Mouse (Mus musculus) MEL (cell line): ENCODE data around the gene Gnat1. TPM values are rescaled to one million over a fixed set of nuclear protein-coding genes. Genes with fewer than 3 reads are reported as not detected.

Source experiments
- DNase-seq: peaks from one replicate; pipeline ENCODE4 v3.0.0; 2011; ENCODE audit warnings: low read depth, low spot score
- H3K27ac ChIP-seq: 2 replicates; pipeline ENCODE4 v1.5.1; 2012; ENCODE audit warnings: low read depth, mild to moderate bottlenecking, control low read depth, low read length, moderate library complexity; ENCODE audit not compliant: control insufficient read depth
- H3K27me3 ChIP-seq, 2 experiments: fragments of 150-350 bp in 1 of 2; sonication (generic) in 1 of 2; 2 replicates each; pipeline ENCODE4 v1.6.1; 2012; ENCODE audit warnings: low read length in 2 of 2, mild to moderate bottlenecking in 2 of 2, improper control_type of control experiment in 1 of 2, moderate library complexity in 1 of 2; ENCODE audit not compliant: insufficient read depth in 2 of 2, control insufficient read depth in 1 of 2
- H3K36me3 ChIP-seq, 2 experiments: 2 replicates each; pipeline ENCODE4 v1.6.1; 2012 to 2014; ENCODE audit warnings: low read length in 2 of 2, improper control_type of control experiment in 1 of 2, inconsistent platforms in 1 of 2, mild to moderate bottlenecking in 1 of 2; ENCODE audit not compliant: insufficient read depth in 2 of 2, control insufficient read depth in 1 of 2
- H3K4me1 ChIP-seq, 2 experiments: fragments of 150-350 bp in 1 of 2; sonication (generic) in 1 of 2; 2 replicates each; pipeline ENCODE4 v1.6.1; 2012; ENCODE audit warnings: low read length in 2 of 2, improper control_type of control experiment in 1 of 2, mild to moderate bottlenecking in 1 of 2; ENCODE audit not compliant: insufficient read depth in 2 of 2, control insufficient read depth in 1 of 2
- H3K4me3 ChIP-seq, 2 experiments: fragments of 150-350 bp in 1 of 2; sonication (generic) in 1 of 2; 2 replicates each; pipeline ENCODE4 v1.5.1; 2012; ENCODE audit warnings: low read depth in 2 of 2, low read length in 2 of 2, mild to moderate bottlenecking in 2 of 2, moderate library complexity in 2 of 2, control low read depth in 1 of 2, improper control_type of control experiment in 1 of 2; ENCODE audit not compliant: control insufficient read depth in 1 of 2, insufficient read depth in 1 of 2
- H3K79me2 ChIP-seq: 2 replicates; pipeline ENCODE4 v1.6.1; 2012; ENCODE audit warnings: mild to moderate bottlenecking, low read length, moderate library complexity; ENCODE audit not compliant: control insufficient read depth, poor library complexity, insufficient read depth
- H3K9ac ChIP-seq: 2 replicates; pipeline ENCODE4 v1.6.1; 2012; ENCODE audit warnings: low read depth, mild to moderate bottlenecking, control low read depth, low read length, moderate library complexity; ENCODE audit not compliant: control insufficient read depth, poor library complexity, severe bottlenecking
- H3K9me3 ChIP-seq: fragments of 150-350 bp; sonication (generic); replicated peaks from 2 replicates; pipeline ENCODE4 v1.6.1; 2012; ENCODE audit warnings: mild to moderate bottlenecking, low read length, improper control_type of control experiment, moderate library complexity; ENCODE audit not compliant: insufficient read depth
- CHD1 ChIP-seq: IDR thresholded peaks from 2 replicates; pipeline ENCODE4 v1.6.1; 2012; ENCODE audit warnings: low read depth, mild to moderate bottlenecking, inconsistent platforms, low read length, improper control_type of control experiment
- CHD2 ChIP-seq: IDR thresholded peaks from 2 replicates; pipeline ENCODE4 v1.6.1; 2011; ENCODE audit warnings: low read length, improper control_type of control experiment
- CTCF ChIP-seq, 3 experiments: IDR thresholded peaks in 2 of 3; conservative IDR thresholded peaks in 1 of 3; 2 replicates each; pipeline ENCODE4 v1.5.1; 2011 to 2012; ENCODE audit warnings: low read length in 3 of 3, low read depth in 2 of 3, mild to moderate bottlenecking in 2 of 3, improper control_type of control experiment in 1 of 3, inconsistent platforms in 1 of 3, mixed read lengths in 1 of 3, moderate library complexity in 1 of 3; ENCODE audit not compliant: control insufficient read depth in 1 of 3, insufficient read depth in 1 of 3, poor library complexity in 1 of 3, severe bottlenecking in 1 of 3
- E2F4 ChIP-seq: IDR thresholded peaks from 2 replicates; pipeline ENCODE4 v1.6.1; 2011; ENCODE audit warnings: low read depth, low read length, improper control_type of control experiment, borderline replicate concordance
- ELF1 ChIP-seq: IDR thresholded peaks from 2 replicates; pipeline ENCODE4 v1.6.1; 2014; ENCODE audit warnings: low read depth, mild to moderate bottlenecking, inconsistent platforms, low read length, improper control_type of control experiment, moderate library complexity
- GATA1 ChIP-seq: IDR thresholded peaks from 2 replicates; pipeline ENCODE4 v1.6.1; 2011; ENCODE audit warnings: low read depth, low read length, improper control_type of control experiment
- KAT2A ChIP-seq: conservative IDR thresholded peaks from 2 replicates; pipeline ENCODE4 v1.6.1; 2012; ENCODE audit warnings: low read depth, low read length, improper control_type of control experiment, inconsistent platforms
- MAFK ChIP-seq: IDR thresholded peaks from 2 replicates; pipeline ENCODE4 v1.6.1; 2011; ENCODE audit warnings: low read depth, mild to moderate bottlenecking, low read length, improper control_type of control experiment, borderline replicate concordance
- MAZ ChIP-seq: IDR thresholded peaks from 2 replicates; pipeline ENCODE4 v1.6.1; 2012; ENCODE audit warnings: low read depth, mild to moderate bottlenecking, inconsistent platforms, low read length, improper control_type of control experiment
- MEF2A ChIP-seq: IDR thresholded peaks from 2 replicates; pipeline ENCODE4 v1.6.1; 2014; ENCODE audit warnings: low read depth, mild to moderate bottlenecking, inconsistent platforms, low read length, improper control_type of control experiment; ENCODE audit not compliant: poor library complexity, insufficient replicate concordance, severe bottlenecking; ENCODE audit errors: extremely low read depth
- MYB ChIP-seq: IDR thresholded peaks from 2 replicates; pipeline ENCODE4 v1.6.1; 2011; ENCODE audit warnings: mild to moderate bottlenecking, low read depth, low read length, improper control_type of control experiment
- MYC ChIP-seq: IDR thresholded peaks from 2 replicates; pipeline ENCODE4 v1.6.1; 2011; ENCODE audit warnings: low read depth, mild to moderate bottlenecking, low read length, improper control_type of control experiment, moderate library complexity
- NELFE ChIP-seq: IDR thresholded peaks from 2 replicates; pipeline ENCODE4 v1.6.1; 2011; ENCODE audit warnings: low read depth, low read length, improper control_type of control experiment
- NRF1 ChIP-seq: IDR thresholded peaks from 2 replicates; pipeline ENCODE4 v1.6.1; 2014; ENCODE audit warnings: low read depth, mild to moderate bottlenecking, inconsistent platforms, low read length, improper control_type of control experiment, moderate library complexity; ENCODE audit not compliant: poor library complexity, insufficient read depth, severe bottlenecking
- POLR2AphosphoS5 ChIP-seq: IDR thresholded peaks from 2 replicates; pipeline ENCODE4 v1.6.1; 2012; ENCODE audit warnings: low read depth, borderline replicate concordance, mild to moderate bottlenecking, inconsistent platforms, low read length, moderate library complexity, mixed read lengths
- RAD21 ChIP-seq: IDR thresholded peaks from 2 replicates; pipeline ENCODE4 v1.6.1; 2011; ENCODE audit warnings: mild to moderate bottlenecking, low read depth, low read length, improper control_type of control experiment
- RCOR1 ChIP-seq: IDR thresholded peaks from 2 replicates; pipeline ENCODE4 v1.6.1; 2012; ENCODE audit warnings: low read depth, mild to moderate bottlenecking, inconsistent platforms, low read length, improper control_type of control experiment
- SIN3A ChIP-seq: IDR thresholded peaks from 2 replicates; pipeline ENCODE4 v1.6.1; 2012; ENCODE audit warnings: low read length, improper control_type of control experiment, inconsistent platforms
- TAL1 ChIP-seq: IDR thresholded peaks from 2 replicates; pipeline ENCODE4 v1.6.1; 2012; ENCODE audit warnings: mild to moderate bottlenecking, inconsistent platforms, low read length, moderate library complexity, mixed read lengths
- USF2 ChIP-seq, 2 experiments: IDR thresholded peaks; 2 replicates each; pipeline ENCODE4 v1.6.1; 2011 to 2012; ENCODE audit warnings: improper control_type of control experiment in 2 of 2, low read length in 2 of 2, borderline replicate concordance in 1 of 2, inconsistent platforms in 1 of 2, low read depth in 1 of 2, mild to moderate bottlenecking in 1 of 2; ENCODE audit not compliant: insufficient read depth in 1 of 2
- ZKSCAN1 ChIP-seq: IDR thresholded peaks from 2 replicates; pipeline ENCODE4 v1.6.1; 2012; ENCODE audit warnings: low read depth, mild to moderate bottlenecking, inconsistent platforms, low read length, improper control_type of control experiment, moderate library complexity
- ZMIZ1 ChIP-seq: IDR thresholded peaks from 2 replicates; pipeline ENCODE4 v1.6.1; 2012; ENCODE audit warnings: low read depth, mild to moderate bottlenecking, inconsistent platforms, low read length, improper control_type of control experiment, moderate library complexity
- ZNF384 ChIP-seq: IDR thresholded peaks from 2 replicates; pipeline ENCODE4 v1.6.1; 2012; ENCODE audit warnings: low read depth, mild to moderate bottlenecking, inconsistent platforms, low read length, improper control_type of control experiment
- polyA plus RNA-seq, 2 experiments: library from polyadenylated mRNA; stranded (reverse) in 1 of 2; unstranded in 1 of 2; fragments of >175 nt in 1 of 2; fragments of >200 nt in 1 of 2; gene quantifications; 2 replicates each; pipeline versions ENCODE4 v1.2.1 to v1.2.4; 2012; ENCODE audit warnings: low replicate concordance in 2 of 2, low read depth in 1 of 2; ENCODE audit not compliant: insufficient read length in 2 of 2, insufficient read depth in 1 of 2, missing spikeins in 1 of 2
- total RNA-seq: library from RNA; depleted of rRNA; stranded (reverse); fragments of 300-350 nt; gene quantifications from 2 replicates; pipeline ENCODE4 v1.2.3, GENCODE M21; 2012

Gnat1 gene
- total and polyA plus RNA-seq, 3 experiments: 0.27 to 326 TPM; not detected in 1

GRCm38 (mm10) chr9:107669480-107669945 lies 10.0 kb downstream of the Gnat1 start, which contains the start of gene Slc38a3:
TSS of gene Slc38a3 (minus strand) at chr9:107669530.
- Histone ChIP-seq H3K9me3 (no peaks in the 10 kb centered on the region), H3K9ac (no peak within 1 kb of the TSS), H3K79me2 (no peaks in the 10 kb centered on the region), H3K27me3 (peaks cover 29 to 33% of the 10 kb centered on the region in 2 experiments), H3K27ac (no peak within 1 kb of the TSS), H3K4me3 (no peak within 1 kb of the TSS), H3K4me1 (no peaks in the 10 kb centered on the region), H3K36me3 (no peaks in the 10 kb centered on the region)
- no peak for DNase-seq
- TF ChIP-seq RCOR1 (no peak), SIN3A (no peak), MYC (no peak), KAT2A (no peak), CHD1 (no peak), POLR2AphosphoS5 (no peak), ZMIZ1 (no peak), CHD2 (no peak), CTCF (IDR thresholded peaks at IDR 0.05 in 2 of 3, conservative IDR thresholded peaks at IDR 0.05 in 1 of 3; ENCODE audit: control insufficient read depth in 1 of 3, insufficient read depth in 1 of 3, low read depth in 2 of 3, low read length in 3 of 3, poor library complexity in 1 of 3, severe bottlenecking in 1 of 3) (no peak), TAL1 (no peak), GATA1 (no peak), NRF1 (no peak), MYB (no peak), MAFK (no peak)

GRCm38 (mm10) chr9:107668916-107669315 lies 10.6 kb downstream of the Gnat1 start:
- TF ChIP-seq MAFK (no peak), E2F4 (no peak), SIN3A (no peak), TAL1 (no peak), NELFE (no peak), MEF2A (no peak), MYB (no peak), ZKSCAN1 (no peak), RAD21 (no peak), ZNF384 (no peak), MAZ (no peak), USF2 (IDR thresholded peaks at IDR 0.05; ENCODE audit: borderline replicate concordance in 1 of 2, insufficient read depth in 1 of 2, low read depth in 1 of 2, low read length in 2 of 2) (no peak), ELF1 (no peak)
- Histone ChIP-seq H3K4me1 (no peaks in the 10 kb centered on the region), H3K4me3 (no peak overlapping the region), H3K27me3 (peaks cover 32 to 33% of the 10 kb centered on the region in 2 experiments), H3K79me2 (no peaks in the 10 kb centered on the region), H3K9me3 (no peaks in the 10 kb centered on the region), H3K36me3 (no peaks in the 10 kb centered on the region), H3K9ac (no peak overlapping the region), H3K27ac (no peak overlapping the region)
- no peak for DNase-seq
